Mouse (Mus musculus) hematopoietic stem cell, adult 5-6 weeks (primary cell): Measurements from ENCODE around the gene Ugt1a9. TPM values are rescaled to one million over a fixed set of nuclear protein-coding genes. Genes with fewer than 3 reads are reported as not detected.

ENCODE experiments used
- ATAC-seq, 2 experiments: fragments of 125-278 bp in 1 of 2; replicated peaks in 1 of 2; 2 replicates each; pipeline ENCODE4 v1.8.0; 2016 to 2017; ENCODE audit warnings: inconsistent platforms in 2 of 2, mild to moderate bottlenecking in 2 of 2, moderate number of reproducible peaks in 2 of 2, low read depth in 1 of 2, moderate TSS enrichment in 1 of 2; ENCODE audit not compliant: low FRiP score in 2 of 2, poor library complexity in 2 of 2, severe bottlenecking in 2 of 2, insufficient read depth in 1 of 2, low TSS enrichment in 1 of 2
- total RNA-seq: library from RNA; stranded (forward); fragments of 172-1452, 232-1000 nt; gene quantifications from 2 replicates; pipeline ENCODE4 v1.2.3, GENCODE M21; 2017

Ugt1a9 gene
- total RNA-seq, 1 experiment from 2014 or later, result not detected

DNA sequence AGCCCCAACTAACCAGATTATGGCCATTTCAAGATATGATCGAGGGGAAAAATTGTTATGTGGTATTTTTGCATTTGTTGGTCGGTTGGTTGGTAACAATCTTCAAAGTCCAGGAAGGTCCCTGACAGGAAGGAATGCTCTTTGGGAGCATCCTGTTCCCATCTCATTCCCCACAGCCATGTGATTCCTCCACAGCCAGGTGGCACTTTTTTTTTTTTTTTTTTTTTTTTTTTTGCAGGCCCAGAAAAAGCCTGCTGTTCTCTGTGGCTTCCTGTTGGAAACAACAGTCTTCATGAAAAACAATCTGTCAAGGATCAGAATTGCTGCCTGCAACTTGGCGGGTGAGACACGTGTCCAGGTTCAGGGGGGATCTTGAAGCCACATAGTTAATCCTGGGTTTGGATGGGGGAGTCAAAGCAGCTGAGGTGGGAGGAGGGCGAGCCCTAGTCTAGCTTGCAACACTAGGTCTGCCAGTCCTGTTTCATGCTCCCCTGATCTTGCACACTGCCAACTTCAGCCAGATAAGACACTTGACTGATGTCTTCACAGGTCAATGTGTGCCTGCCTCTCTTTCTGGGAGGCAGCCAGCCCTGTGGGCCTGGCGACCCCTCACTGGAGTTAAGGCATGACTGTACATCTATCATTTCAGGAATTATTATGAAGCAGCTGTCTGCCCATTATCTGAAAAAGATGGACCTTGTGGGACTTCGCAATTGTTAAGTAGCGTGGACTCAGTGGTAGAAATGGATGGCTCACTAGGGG, 188.5 kb downstream of the Ugt1a9 start:
- ATAC-seq, result peak; percentile 2 to 12; a peak in 3 of 4 replicates

DNA sequence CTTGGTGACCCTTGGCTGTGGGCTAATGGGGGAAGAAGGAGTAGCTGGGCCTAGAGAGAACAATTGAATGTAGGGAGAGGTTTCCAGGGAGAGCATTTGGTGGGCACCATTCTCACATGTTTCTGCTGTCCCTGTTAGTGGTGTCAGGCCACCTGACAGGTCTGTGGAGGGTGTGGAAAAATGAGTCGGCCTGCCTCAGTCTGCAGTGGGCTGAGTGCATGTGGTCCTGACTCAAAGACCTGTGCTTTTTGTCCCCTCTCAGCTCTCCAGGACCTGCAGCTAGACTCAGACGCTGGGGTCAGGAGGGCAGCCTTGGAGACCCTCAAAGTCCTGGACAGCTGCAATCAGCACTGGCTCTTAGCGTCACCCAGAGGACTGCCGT, 189.0 kb downstream of the Ugt1a9 start:
- no peak for ATAC-seq

- ATAC-seq, result no peak; a peak in 1 of 4 replicates
These were observed 189.5 kb downstream of the Ugt1a9 start for GRCm38 (mm10) chr1:88260114-88260513.

DNA sequence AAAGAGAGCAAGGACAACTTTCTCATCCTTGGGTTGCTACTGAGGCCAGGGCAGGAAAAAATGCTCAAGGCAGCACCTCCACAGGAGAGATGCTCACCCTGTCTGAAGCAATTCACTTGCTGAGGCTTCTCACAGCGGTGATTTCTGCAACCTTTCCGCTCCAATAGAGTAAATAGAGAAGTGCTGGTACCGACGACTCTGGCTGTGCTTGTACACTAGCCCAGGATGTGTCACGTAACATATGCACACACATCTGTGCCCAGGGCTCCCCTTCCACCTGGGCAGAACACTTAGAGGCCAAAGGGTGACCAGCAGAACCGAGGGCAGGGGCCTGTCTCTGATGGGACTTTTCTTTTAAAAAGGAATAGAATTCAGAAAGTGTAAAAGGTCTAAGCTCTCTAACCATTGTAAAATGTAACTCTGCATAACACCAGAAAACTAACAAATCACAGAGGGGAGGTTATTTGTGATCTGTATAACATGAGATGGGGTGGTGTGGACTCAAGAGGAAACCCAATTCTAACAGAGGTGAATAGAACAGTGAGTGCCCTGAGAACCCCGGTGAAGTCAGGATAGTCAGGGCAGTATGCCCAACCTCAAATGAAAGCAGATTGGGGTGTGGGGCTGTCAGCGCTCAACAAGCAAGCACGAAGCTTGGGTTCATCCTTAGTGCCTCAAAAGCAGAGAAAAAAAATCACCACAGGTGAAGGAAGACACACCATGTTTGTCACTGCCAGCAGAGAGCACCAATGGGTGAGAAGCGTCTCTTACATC, 190.2 kb downstream of the Ugt1a9 start:
- peak; percentile 6 to 15; a peak in 3 of 4 replicates for ATAC-seq

DNA sequence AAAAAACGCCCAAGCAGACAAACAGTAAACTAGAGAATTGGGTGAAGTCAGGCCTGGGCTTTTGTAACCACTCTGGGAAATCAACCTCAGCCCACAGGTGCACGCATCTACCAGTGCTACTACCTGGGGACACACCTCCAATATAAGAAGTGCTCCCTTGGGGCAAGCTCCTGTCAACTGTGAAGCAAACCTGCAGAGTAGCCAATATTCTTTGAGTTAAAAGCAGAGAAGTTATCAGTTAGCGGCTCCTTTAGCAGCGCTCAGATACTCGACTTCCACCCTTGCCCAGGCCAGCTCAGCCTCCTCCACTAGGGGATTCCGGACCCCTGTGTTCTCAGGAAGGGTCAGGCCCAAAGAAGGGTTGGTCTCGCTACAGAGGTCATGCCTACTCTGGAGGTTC, 191.1 kb downstream of the Ugt1a9 start:
- no peak for ATAC-seq

- ATAC-seq, result peak; percentile 20 to 23
These were observed 191.7 kb downstream of the Ugt1a9 start for GRCm38 (mm10) chr1:88262255-88262654.

GRCm38 (mm10) chr1:88262961-88263360, 192.4 kb downstream of the Ugt1a9 start:
- ATAC-seq, result no peak

DNA sequence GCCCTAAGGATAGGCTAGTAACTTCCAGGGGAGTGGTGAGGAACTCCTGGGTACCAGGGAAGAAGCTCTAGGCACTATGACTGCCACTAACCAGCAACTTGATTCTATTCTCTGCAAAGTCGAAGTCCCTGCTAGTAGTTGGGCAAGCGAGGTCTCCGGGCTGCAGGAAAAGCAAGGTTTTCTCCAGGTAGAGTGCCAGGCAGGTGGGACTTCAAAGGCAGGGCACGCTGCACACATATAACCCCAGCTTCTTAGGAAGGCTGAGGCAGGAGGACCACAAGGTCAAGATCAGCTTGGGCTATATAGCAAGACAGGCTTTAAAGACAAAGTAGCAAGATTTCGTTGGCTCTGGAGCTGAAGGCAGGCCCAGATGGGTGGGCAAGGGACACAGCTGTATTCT, 193.2 kb downstream of the Ugt1a9 start:
- ATAC-seq, result no peak

DNA sequence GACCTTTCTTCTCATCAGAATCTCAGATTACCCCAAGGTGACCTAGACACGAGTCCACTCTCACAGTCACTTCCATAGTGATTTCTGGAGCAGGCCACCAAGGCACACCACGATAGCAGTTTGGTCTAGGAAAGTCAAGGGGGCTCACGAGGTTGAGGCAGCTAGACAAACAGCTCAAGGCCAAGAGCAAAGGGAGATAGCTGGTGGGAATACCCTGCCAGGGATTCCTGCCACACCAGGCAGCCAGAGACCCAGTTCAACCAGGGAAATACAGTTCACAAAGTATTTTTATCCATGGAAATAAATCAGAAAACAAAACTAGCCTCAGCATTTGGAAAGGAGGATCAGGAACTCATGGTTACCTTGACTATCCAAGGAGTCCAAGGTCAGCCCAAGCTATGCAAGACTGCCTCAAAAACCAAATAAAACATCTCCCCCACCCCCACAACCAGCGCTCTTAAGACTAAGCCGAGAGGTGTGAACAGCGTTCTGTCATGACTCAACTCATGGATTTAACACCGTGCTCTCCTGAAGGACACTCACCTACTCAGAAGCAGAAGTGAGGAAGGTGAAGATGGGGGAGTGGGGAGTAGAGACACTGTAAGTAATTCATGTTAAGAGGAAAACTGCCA, 193.8 kb downstream of the Ugt1a9 start:
- ATAC-seq, result no peak

DNA sequence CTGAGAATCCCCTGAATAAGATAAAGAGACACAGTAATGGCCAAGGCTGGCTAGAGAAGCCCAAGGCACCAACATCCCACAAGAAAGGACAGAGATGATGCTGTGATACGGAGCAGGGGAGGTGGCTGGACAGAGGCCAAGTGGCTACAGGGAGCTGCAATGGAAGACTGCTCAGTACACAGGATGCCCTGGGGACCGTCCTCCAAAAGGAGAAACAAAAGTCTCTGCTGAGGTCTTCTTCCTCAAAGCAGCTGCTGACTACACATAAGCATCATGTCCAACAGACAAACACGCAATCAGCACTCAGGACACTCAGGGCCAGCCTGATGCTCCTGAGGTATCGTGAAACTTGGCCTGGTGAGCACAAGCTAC, 194.3 kb downstream of the Ugt1a9 start:
- no peak for ATAC-seq

GRCm38 (mm10) chr1:88266123-88266522, 195.5 kb downstream of the Ugt1a9 start:
- ATAC-seq, result no peak

DNA sequence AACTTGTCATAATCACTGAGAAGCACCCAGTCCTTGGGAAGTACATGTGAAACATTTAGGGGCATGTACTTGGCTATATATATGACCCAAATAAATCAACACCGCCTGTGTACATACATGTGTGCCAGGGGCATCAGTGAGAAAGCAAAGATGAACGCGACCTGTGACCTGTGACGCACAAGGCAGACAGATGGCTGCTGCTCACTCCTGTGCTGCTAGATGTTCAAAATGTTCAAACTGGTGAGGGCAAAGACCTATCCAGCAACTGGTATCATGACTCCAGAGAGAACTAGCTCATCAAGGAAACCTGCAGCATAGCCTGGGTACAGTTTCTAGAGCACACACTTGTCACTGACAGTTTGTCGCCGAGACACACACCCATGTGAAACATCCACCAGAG, 196.9 kb downstream of the Ugt1a9 start:
- no peak for ATAC-seq

GRCm38 (mm10) chr1:88268070-88268469, 197.5 kb downstream of the Ugt1a9 start:
- ATAC-seq, result no peak

Other genes with a start within 250 kb of the Ugt1a9 start
- 38.8 and 43.0 TPM in 2 replicates for gene Dgkd, start 217.5 kb upstream of the Ugt1a9 start, total RNA-seq
- 24.8 and 31.1 TPM in 2 replicates for gene Usp40, start 62.2 kb upstream of the Ugt1a9 start, total RNA-seq
- gene Ugt1a10, start 15.4 kb upstream of the Ugt1a9 start, total RNA-seq, result not detected in 2 replicates
- not detected in 2 replicates for gene Ugt1a8, start 17.0 kb downstream of the Ugt1a9 start, total RNA-seq
- gene Ugt1a7c, start 24.3 kb downstream of the Ugt1a9 start, total RNA-seq, result 42.9 and 52.3 TPM in 2 replicates
- 0.63 TPM in 1 of 2 replicates, not detected in the other for gene Ugt1a6b, start 32.5 kb downstream of the Ugt1a9 start, total RNA-seq
- 1.4 and 5.3 TPM in 2 replicates for gene Ugt1a6a, start 64.0 kb downstream of the Ugt1a9 start, total RNA-seq
- 0.25 and 0.65 TPM in 2 replicates for gene Ugt1a5, start 95.2 kb downstream of the Ugt1a9 start, total RNA-seq
- 0.25 TPM in 1 of 2 replicates, not detected in the other for gene Ugt1a2, start 129.8 kb downstream of the Ugt1a9 start, total RNA-seq
- gene Dnajb3, start 135.0 kb downstream of the Ugt1a9 start, total RNA-seq, result 0.25 TPM in 1 of 2 replicates, not detected in the other
- not detected in 2 replicates for gene Ugt1a1, start 141.2 kb downstream of the Ugt1a9 start, total RNA-seq
- gene Mroh2a, start 156.2 kb downstream of the Ugt1a9 start, total RNA-seq, result 0.05 and 0.44 TPM in 2 replicates
- gene Hjurp, start 206.8 kb downstream of the Ugt1a9 start, total RNA-seq, result 206 and 220 TPM in 2 replicates
- not detected in 2 replicates for gene Trpm8, start 206.9 kb downstream of the Ugt1a9 start, total RNA-seq